Mouse (Mus musculus) myocyte (in vitro differentiated cells): Measurements from ENCODE around the gene Kpna6. TPM values are rescaled to one million over a fixed set of nuclear protein-coding genes. Genes with fewer than 3 reads are reported as not detected.

ENCODE experiments used
- H3K27me3 ChIP-seq: one replicate; pipeline ENCODE4 v1.6.1; 2011; ENCODE audit not compliant: control insufficient read depth, insufficient read depth, insufficient read length
- H3K36me3 ChIP-seq: one replicate; pipeline ENCODE4 v1.6.1; 2011; ENCODE audit not compliant: control insufficient read depth, insufficient read depth
- H3K4me2 ChIP-seq: one replicate; pipeline ENCODE4 v1.6.1; 2011; ENCODE audit warnings: low read depth, control low read depth
- H3K4me3 ChIP-seq: one replicate; pipeline ENCODE4 v1.5.1; 2011; ENCODE audit warnings: mild to moderate bottlenecking, control low read depth, moderate library complexity
- H3K79me2 ChIP-seq: one replicate; pipeline ENCODE4 v1.6.1; 2011; ENCODE audit not compliant: control insufficient read depth, insufficient read depth
- H3ac ChIP-seq: one replicate; pipeline ENCODE4 v1.6.1; 2011; ENCODE audit not compliant: control insufficient read depth, insufficient read length
- CEBPB ChIP-seq: IDR thresholded peaks from 2 replicates; pipeline ENCODE4 v1.6.1; 2011; ENCODE audit warnings: mild to moderate bottlenecking, moderate library complexity; ENCODE audit not compliant: poor library complexity, insufficient read depth, severe bottlenecking
- E2F4 ChIP-seq: IDR thresholded peaks from one replicate; pipeline ENCODE4 v1.6.1; 2011; ENCODE audit warnings: mild to moderate bottlenecking, control low read depth, moderate library complexity; ENCODE audit not compliant: insufficient read depth
- MAX ChIP-seq: IDR thresholded peaks from one replicate; pipeline ENCODE4 v1.6.1; 2011; ENCODE audit warnings: low read depth, mild to moderate bottlenecking, control low read depth
- MYOD1 ChIP-seq, 3 experiments: IDR thresholded peaks; one replicate each; pipeline ENCODE4 v1.6.1; 2011; ENCODE audit warnings: control low read depth in 2 of 3, low read depth in 2 of 3, mild to moderate bottlenecking in 2 of 3, moderate library complexity in 1 of 3; ENCODE audit not compliant: insufficient read length in 2 of 3, control insufficient read depth in 1 of 3
- MYOG ChIP-seq, 3 experiments: IDR thresholded peaks; one replicate each; pipeline ENCODE4 v1.6.1; 2011; ENCODE audit warnings: control low read depth in 2 of 3, low read depth in 2 of 3, mild to moderate bottlenecking in 2 of 3; ENCODE audit not compliant: insufficient read length in 2 of 3, control insufficient read depth in 1 of 3, insufficient read depth in 1 of 3
- POLR2A ChIP-seq: IDR thresholded peaks from one replicate; pipeline ENCODE4 v1.6.1; 2011; ENCODE audit warnings: low read depth, mild to moderate bottlenecking, control low read depth, moderate library complexity; ENCODE audit not compliant: insufficient read length
- POLR2AphosphoS2 ChIP-seq: IDR thresholded peaks from one replicate; pipeline ENCODE4 v1.6.1; 2011; ENCODE audit warnings: low read depth, control low read depth; ENCODE audit not compliant: insufficient read length
- REST ChIP-seq: IDR thresholded peaks from one replicate; pipeline ENCODE4 v1.6.1; 2011; ENCODE audit warnings: mild to moderate bottlenecking, control low read depth, moderate library complexity; ENCODE audit not compliant: insufficient read depth, insufficient read length
- SRF ChIP-seq: IDR thresholded peaks from one replicate; pipeline ENCODE4 v1.6.1; 2011; ENCODE audit warnings: low read depth; ENCODE audit not compliant: control insufficient read depth, insufficient read length
- TCF12 ChIP-seq: IDR thresholded peaks from one replicate; pipeline ENCODE4 v1.6.1; 2011; ENCODE audit warnings: mild to moderate bottlenecking, control low read depth; ENCODE audit not compliant: poor library complexity, insufficient read depth, severe bottlenecking
- TCF3 ChIP-seq: IDR thresholded peaks from one replicate; pipeline ENCODE4 v1.6.1; 2011; ENCODE audit warnings: low read depth, control low read depth; ENCODE audit not compliant: insufficient read length
- USF1 ChIP-seq: IDR thresholded peaks from one replicate; pipeline ENCODE4 v1.6.1; 2011; ENCODE audit warnings: low read depth, mild to moderate bottlenecking, control low read depth, moderate library complexity
- polyA plus RNA-seq: library from polyadenylated mRNA; unstranded; fragments of >200 nt; fragmentation: generic; extraction: Trizol; gene quantifications from one replicate; pipeline ENCODE4 v1.2.1, GENCODE M21; 2012; ENCODE audit warnings: missing spikeins

Kpna6 gene
- polyA plus RNA-seq, 1 experiment, result 32.2 TPM

DNA sequence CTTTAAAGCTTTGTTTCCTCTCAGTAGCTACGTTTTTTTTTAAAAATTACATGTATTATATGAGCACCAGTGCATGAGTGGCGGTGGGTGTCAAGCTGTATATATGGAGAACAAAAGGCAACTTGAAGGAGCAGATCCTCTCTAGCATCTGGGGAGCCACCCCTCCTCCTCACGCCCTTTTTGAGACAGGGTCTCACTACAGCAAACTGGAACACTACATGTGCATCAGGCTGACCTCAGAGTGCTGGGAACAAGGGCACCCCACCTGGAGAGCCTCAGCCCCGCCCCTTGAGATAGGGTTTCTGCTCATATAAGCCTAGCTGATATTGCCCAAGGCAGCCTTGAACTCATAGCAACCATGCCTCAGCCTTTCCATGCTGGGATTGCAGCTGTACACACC lies 47.1 kb downstream of the Kpna6 start:
- H3K4me2 ChIP-seq, result no peak overlapping the region
- H3K36me3 ChIP-seq, result peaks cover 6% of the 10 kb centered on the region
- H3K79me2 ChIP-seq, result no peaks in the 10 kb centered on the region
- no peak overlapping the region for H3K4me3 ChIP-seq
- no peak for TF ChIP-seq TCF3
- TF ChIP-seq MYOG (IDR thresholded peaks at IDR 0.05; ENCODE audit: control insufficient read depth in 1 of 3, insufficient read depth in 1 of 3, insufficient read length in 2 of 3, low read depth in 2 of 3), result no peak
- TF ChIP-seq CEBPB, result no peak
- TF ChIP-seq POLR2AphosphoS2, result no peak
- no peak overlapping the region for H3ac ChIP-seq
- no peaks in the 10 kb centered on the region for H3K27me3 ChIP-seq

DNA sequence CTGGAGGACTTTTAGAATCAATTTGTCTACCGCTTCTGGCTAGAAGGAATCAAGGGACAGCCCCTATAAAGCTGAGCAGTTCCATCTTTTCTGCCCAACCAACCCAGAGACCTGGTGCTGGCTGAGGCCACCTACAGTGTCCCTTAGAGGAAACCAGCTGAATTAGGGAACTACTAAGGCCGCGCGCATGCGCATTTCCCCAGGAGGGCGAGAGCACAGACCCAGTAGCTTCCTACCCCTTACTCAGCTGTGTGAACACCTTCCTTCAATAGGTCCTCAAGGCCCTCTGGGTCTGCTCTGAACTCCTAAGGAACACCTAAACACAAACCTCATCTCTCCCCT lies 47.6 kb downstream of the Kpna6 start:
- Histone ChIP-seq H3K27me3 (no peaks in the 10 kb centered on the region), H3K79me2 (no peaks in the 10 kb centered on the region), H3K4me3 (no peak overlapping the region), H3ac (no peak overlapping the region), H3K36me3 (peaks cover 6% of the 10 kb centered on the region), H3K4me2 (peak overlapping the region; percentile 99)
- no peak for TF ChIP-seq REST
- TF ChIP-seq USF1, result no peak
- no peak for TF ChIP-seq POLR2AphosphoS2
- no peak for TF ChIP-seq CEBPB
- no peak for TF ChIP-seq MYOD1 (IDR thresholded peaks at IDR 0.05; ENCODE audit: control insufficient read depth in 1 of 3, insufficient read length in 2 of 3, low read depth in 2 of 3)
- TF ChIP-seq E2F4, result no peak
- no peak for TF ChIP-seq SRF
- no peak for TF ChIP-seq TCF3
- no peak for TF ChIP-seq MAX
- no peak for TF ChIP-seq POLR2A
- TF ChIP-seq TCF12, result no peak
- no peak for TF ChIP-seq MYOG (IDR thresholded peaks at IDR 0.05; ENCODE audit: control insufficient read depth in 1 of 3, insufficient read depth in 1 of 3, insufficient read length in 2 of 3, low read depth in 2 of 3)

DNA sequence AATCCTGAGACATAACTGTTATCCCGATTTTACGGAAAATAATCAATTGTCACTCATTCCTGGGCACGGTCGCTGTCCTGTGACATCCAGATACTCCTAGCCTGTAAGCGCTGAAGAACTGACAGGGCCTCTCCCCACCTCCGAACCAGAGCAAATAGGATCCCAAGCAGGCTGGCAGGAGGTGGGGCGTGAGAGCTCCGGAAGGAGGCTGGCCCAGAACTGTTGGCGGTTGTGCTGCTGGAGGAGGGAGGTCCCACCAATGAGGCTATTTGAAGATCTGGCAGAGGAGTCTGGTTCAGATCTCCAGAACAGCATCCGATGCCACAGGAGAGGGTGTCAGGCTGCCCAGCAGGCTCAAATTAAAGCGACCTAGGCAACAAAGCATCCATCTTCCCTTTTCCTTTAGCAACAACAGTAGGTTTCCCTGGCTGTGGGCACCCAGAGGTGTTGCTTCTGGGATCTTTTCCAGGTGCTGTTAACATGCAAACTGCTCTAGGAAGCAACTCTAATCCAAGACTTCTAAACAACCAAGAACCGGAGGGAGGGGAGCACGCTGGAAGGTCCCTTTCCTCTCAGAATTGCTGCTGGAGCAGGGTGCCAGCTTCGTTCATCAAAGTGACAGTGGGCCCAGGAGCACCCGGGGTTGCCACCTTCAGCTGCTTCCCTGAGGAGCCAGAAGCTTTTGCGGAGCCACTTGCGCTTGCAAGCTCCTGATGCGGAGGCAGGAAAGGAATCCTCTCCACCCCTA lies 48.1 kb downstream of the Kpna6 start:
- TF ChIP-seq POLR2AphosphoS2, result peak; percentile 72
- no peak for TF ChIP-seq E2F4
- TF ChIP-seq MYOD1 (IDR thresholded peaks at IDR 0.05; ENCODE audit: control insufficient read depth in 1 of 3, insufficient read length in 2 of 3, low read depth in 2 of 3), result no peak
- TF ChIP-seq MAX, result no peak
- peak; percentile 31 for TF ChIP-seq POLR2A
- TF ChIP-seq SRF, result no peak
- Histone ChIP-seq H3K4me2 (peak overlapping the region; percentile 99), H3ac (no peak overlapping the region), H3K27me3 (no peaks in the 10 kb centered on the region), H3K4me3 (peak overlapping the region; percentile 50), H3K79me2 (no peaks in the 10 kb centered on the region), H3K36me3 (peaks cover 6% of the 10 kb centered on the region)

DNA sequence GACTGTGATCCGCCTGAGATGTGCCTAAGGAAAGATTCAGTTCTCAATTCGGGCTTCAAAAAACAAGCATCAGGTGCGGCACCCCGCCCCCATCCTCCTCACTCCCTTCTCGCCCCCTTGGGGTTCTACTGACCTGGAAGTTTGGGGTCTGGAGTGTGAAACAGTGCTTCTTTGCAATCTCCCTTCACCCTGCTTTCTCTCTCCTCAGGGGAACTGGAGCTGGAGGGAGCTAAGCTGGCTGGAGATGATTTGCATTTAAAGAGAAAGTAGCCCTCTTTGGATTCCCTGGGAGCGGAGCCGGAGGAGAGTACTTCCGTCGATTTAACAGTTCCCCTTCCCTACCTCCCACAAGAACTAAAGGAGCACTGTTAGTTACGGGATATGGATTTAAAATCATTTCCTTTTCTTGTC lies 48.9 kb downstream of the Kpna6 start, which contains the start of gene Ccdc28b:
TSS of gene Ccdc28b (minus strand) at position 267 of the 411 bp plus-strand sequence.
- no peaks in the 10 kb centered on the region for H3K79me2 ChIP-seq
- TF ChIP-seq MYOG (IDR thresholded peaks at IDR 0.05; ENCODE audit: control insufficient read depth in 1 of 3, insufficient read depth in 1 of 3, insufficient read length in 2 of 3, low read depth in 2 of 3) (no peak), POLR2A (peak; percentile 16), TCF12 (no peak)
- peaks cover 6% of the 10 kb centered on the region for H3K36me3 ChIP-seq
- H3ac ChIP-seq, result no peak within 1 kb of the TSS
- peak within 1 kb of the TSS; percentile 50 for H3K4me3 ChIP-seq
- H3K27me3 ChIP-seq, result no peaks in the 10 kb centered on the region
- H3K4me2 ChIP-seq, result peak within 1 kb of the TSS; percentile 99

DNA sequence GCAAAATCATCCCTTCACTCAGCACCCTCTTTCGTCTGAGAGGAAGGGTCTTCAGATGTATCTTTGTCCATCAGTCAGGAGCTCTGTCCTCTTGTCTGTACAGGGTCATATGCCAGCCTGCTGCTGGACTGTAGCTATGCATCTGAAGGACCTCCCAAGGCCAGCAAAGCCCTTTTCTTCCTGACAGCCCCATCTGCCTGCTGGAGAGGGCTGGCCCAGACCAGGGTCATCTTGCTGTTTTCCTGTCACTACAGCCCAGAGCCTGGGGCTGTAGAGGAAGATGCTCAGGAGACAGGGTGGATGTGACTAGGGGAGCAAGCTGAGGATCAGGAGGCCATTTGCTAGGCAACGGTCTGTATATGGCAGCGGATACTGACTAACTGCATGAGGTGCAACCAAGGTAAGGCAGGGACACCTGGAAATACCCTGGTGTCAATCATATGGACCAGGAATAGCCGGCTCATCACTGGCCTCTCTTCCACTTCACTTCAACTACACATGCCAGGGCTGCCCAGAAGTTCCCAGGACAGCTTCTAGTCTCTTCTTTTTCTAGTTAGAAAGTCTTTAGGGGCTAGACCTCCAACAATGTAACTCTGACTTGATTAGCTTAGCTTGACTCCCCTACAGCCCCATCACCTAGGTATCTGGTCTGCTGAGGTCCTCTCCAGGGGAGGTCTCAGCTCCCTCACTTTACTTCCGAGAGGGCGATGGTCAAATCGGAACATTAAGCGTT lies 49.6 kb downstream of the Kpna6 start:
- H3K36me3 ChIP-seq, result peaks cover 6% of the 10 kb centered on the region
- no peak overlapping the region for H3ac ChIP-seq
- TF ChIP-seq POLR2AphosphoS2 (no peak), TCF12 (no peak), E2F4 (no peak), CEBPB (no peak), REST (no peak), MYOG (IDR thresholded peaks at IDR 0.05; ENCODE audit: control insufficient read depth in 1 of 3, insufficient read depth in 1 of 3, insufficient read length in 2 of 3, low read depth in 2 of 3) (no peak), USF1 (no peak), MAX (no peak), MYOD1 (IDR thresholded peaks at IDR 0.05; ENCODE audit: control insufficient read depth in 1 of 3, insufficient read length in 2 of 3, low read depth in 2 of 3) (no peak), SRF (no peak), POLR2A (no peak), TCF3 (no peak)
- peak overlapping the region; percentile 50 for H3K4me3 ChIP-seq
- H3K27me3 ChIP-seq, result no peaks in the 10 kb centered on the region
- peak overlapping the region; percentile 99 for H3K4me2 ChIP-seq
- H3K79me2 ChIP-seq, result peaks cover 5% of the 10 kb centered on the region
